Mouse (Mus musculus) intestine, embryonic 16.5 days (tissue): ENCODE results near the gene Rabepk. TPM values are rescaled to one million over a fixed set of nuclear protein-coding genes. Genes with fewer than 3 reads are reported as not detected.
A peak's percentile ranks its signal among the peaks of the same experiment; 100 is the strongest.

Source experiments
- ATAC-seq: fragments of 200-750 bp; cut with Nextera tagmentation; 2 replicates; pipeline ENCODE4 v1.8.0; 2017; ENCODE audit warnings: moderate TSS enrichment, moderate library complexity
- H3K27ac ChIP-seq: fragments of 300-500 bp; sonication (generic); 2 replicates; pipeline ENCODE4 v1.5.1; 2014; ENCODE audit warnings: mild to moderate bottlenecking, low read length
- H3K27me3 ChIP-seq: fragments of 300-500 bp; sonication (generic); replicated peaks from 2 replicates; pipeline ENCODE4 v1.6.1; 2014; ENCODE audit warnings: low read length, control low read depth, mixed read lengths; ENCODE audit not compliant: control insufficient read depth, insufficient read depth
- H3K36me3 ChIP-seq: fragments of 300-500 bp; sonication (generic); 2 replicates; pipeline ENCODE4 v1.6.1; 2014; ENCODE audit warnings: low read length, control low read depth; ENCODE audit not compliant: control insufficient read depth, insufficient read depth
- H3K4me1 ChIP-seq: fragments of 300-500 bp; sonication (generic); 2 replicates; pipeline ENCODE4 v1.6.1; 2014; ENCODE audit warnings: low read length, control low read depth, mixed read lengths; ENCODE audit not compliant: control insufficient read depth, insufficient read depth
- H3K4me2 ChIP-seq: fragments of 300-500 bp; sonication (generic); 2 replicates; pipeline ENCODE4 v1.6.1; 2014; ENCODE audit warnings: low read depth, low read length, control low read depth
- H3K4me3 ChIP-seq: fragments of 300-500 bp; sonication (generic); 2 replicates; pipeline ENCODE4 v1.5.1; 2014; ENCODE audit warnings: mild to moderate bottlenecking, low read length
- H3K9ac ChIP-seq: fragments of 300-500 bp; sonication (generic); 2 replicates; pipeline ENCODE4 v1.6.1; 2014; ENCODE audit warnings: low read depth, low read length
- H3K9me3 ChIP-seq: fragments of 300-500 bp; sonication (generic); 2 replicates; pipeline ENCODE4 v1.6.1; 2016; ENCODE audit warnings: low read length, control low read depth; ENCODE audit not compliant: control insufficient read depth
- WGBS: fragments of 180-500 bp; shearing (Covaris S2); extraction: QIAGEN DNeasy Blood & Tissue Kit; methylation state at CpG from one replicate; pipeline ENCODE4 v1.1.7; 2014; 5-methylcytosine and 5-hydroxymethylcytosine counted together
- polyA plus RNA-seq: library from polyadenylated mRNA; unstranded; fragments of >200 nt; fragmentation: Nextera tagmentation; extraction: Ambion mirVana; gene quantifications from 2 replicates; pipeline ENCODE4 v1.2.1, GENCODE M21; 2015

Rabepk gene
- polyA plus RNA-seq, 1 experiment from 2014 or later = 47.0 TPM

- H3K36me3 ChIP-seq = no peaks in the 10 kb centered on the region
Observed at GRCm38 (mm10) chr2:34754551-34755358, 45.0 kb downstream of the Rabepk start, which contains the start of gene Gapvd1. Gene Gapvd1 (minus strand): TSS chr2:34755232.

GRCm38 (mm10) chr2:34753811-34754550 is 45.7 kb downstream of the Rabepk start:
- Histone ChIP-seq H3K36me3 (no peaks in the 10 kb centered on the region), H3K27me3 (no peaks in the 10 kb centered on the region), H3K4me2 (peak overlapping the region; percentile 61), H3K9ac (peak overlapping the region; percentile 96), H3K27ac (peak overlapping the region; percentile 88), H3K9me3 (no peaks in the 10 kb centered on the region), H3K4me1 (peaks cover 16% of the 10 kb centered on the region), H3K4me3 (peak overlapping the region; percentile 93)
- ATAC-seq = peak; percentile 97
- under 1% methylated on average over 102 of the region's 106 CpGs for WGBS

More at GRCm38 (mm10) chr2:34754551-34755358, 45.0 kb downstream of the Rabepk start, which contains the start of gene Gapvd1:
- H3K27ac ChIP-seq = peak within 1 kb of the TSS; percentile 88
- peak within 1 kb of the TSS; percentile 61 for H3K4me2 ChIP-seq
- peak within 1 kb of the TSS; percentile 93 for H3K4me3 ChIP-seq
- WGBS = 1% methylated on average over 14 of the region's 14 CpGs
- no peaks in the 10 kb centered on the region for H3K27me3 ChIP-seq
- H3K4me1 ChIP-seq = peaks cover 16% of the 10 kb centered on the region
- no peaks in the 10 kb centered on the region for H3K9me3 ChIP-seq
- peak within 1 kb of the TSS; percentile 96 for H3K9ac ChIP-seq
- peak; percentile 26 for ATAC-seq

GRCm38 (mm10) chr2:34750245-34750644 is 49.5 kb downstream of the Rabepk start:
- no peak for ATAC-seq
- H3K4me3 ChIP-seq = no peak overlapping the region
- no peaks in the 10 kb centered on the region for H3K9me3 ChIP-seq
- H3K27me3 ChIP-seq = no peaks in the 10 kb centered on the region
- H3K9ac ChIP-seq = no peak overlapping the region
- WGBS = 77% methylated on average over 2 of the region's 2 CpGs
- H3K36me3 ChIP-seq = no peaks in the 10 kb centered on the region
- no peak overlapping the region for H3K27ac ChIP-seq
- no peak overlapping the region for H3K4me2 ChIP-seq
- peaks cover 15% of the 10 kb centered on the region for H3K4me1 ChIP-seq

- Histone ChIP-seq H3K9ac (no peak overlapping the region), H3K36me3 (no peaks in the 10 kb centered on the region), H3K4me2 (no peak overlapping the region), H3K4me1 (peaks cover 12% of the 10 kb centered on the region), H3K9me3 (no peaks in the 10 kb centered on the region), H3K27ac (no peak overlapping the region), H3K4me3 (no peak overlapping the region), H3K27me3 (no peaks in the 10 kb centered on the region)
- 74% methylated on average over 4 of the region's 4 CpGs for WGBS
- no peak for ATAC-seq
Observed at GRCm38 (mm10) chr2:34748479-34748878, 51.2 kb downstream of the Rabepk start.

- H3K9me3 ChIP-seq = no peaks in the 10 kb centered on the region
- no peak overlapping the region for H3K4me2 ChIP-seq
- WGBS = 91% methylated on average over 2 of the region's 2 CpGs
- H3K27me3 ChIP-seq = no peaks in the 10 kb centered on the region
- no peaks in the 10 kb centered on the region for H3K4me1 ChIP-seq
- no peak overlapping the region for H3K27ac ChIP-seq
- ATAC-seq = no peak
- H3K9ac ChIP-seq = no peak overlapping the region
- no peak overlapping the region for H3K4me3 ChIP-seq
- no peaks in the 10 kb centered on the region for H3K36me3 ChIP-seq
Observed at GRCm38 (mm10) chr2:34745673-34746072, 54.0 kb downstream of the Rabepk start.

DNA sequence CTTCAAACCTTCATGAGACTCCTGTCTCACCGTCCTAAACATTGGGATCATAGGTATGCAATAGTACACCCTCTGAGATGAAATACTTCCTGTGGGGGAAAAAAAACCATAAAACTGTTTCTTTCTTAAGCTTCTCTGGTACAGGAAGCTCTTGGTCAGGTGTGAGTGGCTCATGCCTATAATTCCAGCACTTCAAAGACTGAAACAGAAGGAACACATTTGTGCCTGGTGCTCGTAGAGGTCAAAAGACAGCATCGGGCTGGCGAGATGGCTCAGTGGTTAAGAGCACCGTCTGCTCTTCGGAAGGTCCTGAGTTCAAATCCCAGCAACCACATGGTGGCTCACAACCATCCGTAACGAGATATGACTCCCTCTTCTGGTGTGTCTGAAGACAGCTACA is 55.2 kb downstream of the Rabepk start:
- no peak overlapping the region for H3K27ac ChIP-seq
- H3K4me1 ChIP-seq = no peaks in the 10 kb centered on the region
- no peak overlapping the region for H3K4me3 ChIP-seq
- WGBS = 95% methylated on average over 8 of the region's 8 CpGs
- no peak for ATAC-seq
- H3K27me3 ChIP-seq = no peaks in the 10 kb centered on the region
- H3K4me2 ChIP-seq = no peak overlapping the region
- no peaks in the 10 kb centered on the region for H3K36me3 ChIP-seq
- no peak overlapping the region for H3K9ac ChIP-seq
- no peaks in the 10 kb centered on the region for H3K9me3 ChIP-seq

- no peak overlapping the region for H3K9ac ChIP-seq
- no peaks in the 10 kb centered on the region for H3K27me3 ChIP-seq
- ATAC-seq = no peak
- H3K4me2 ChIP-seq = no peak overlapping the region
- 90% methylated on average over 8 of the region's 8 CpGs for WGBS
- no peaks in the 10 kb centered on the region for H3K36me3 ChIP-seq
- H3K27ac ChIP-seq = no peak overlapping the region
- no peaks in the 10 kb centered on the region for H3K4me1 ChIP-seq
- no peaks in the 10 kb centered on the region for H3K9me3 ChIP-seq
- H3K4me3 ChIP-seq = no peak overlapping the region
Observed at GRCm38 (mm10) chr2:34742675-34743074, 57.0 kb downstream of the Rabepk start.

DNA sequence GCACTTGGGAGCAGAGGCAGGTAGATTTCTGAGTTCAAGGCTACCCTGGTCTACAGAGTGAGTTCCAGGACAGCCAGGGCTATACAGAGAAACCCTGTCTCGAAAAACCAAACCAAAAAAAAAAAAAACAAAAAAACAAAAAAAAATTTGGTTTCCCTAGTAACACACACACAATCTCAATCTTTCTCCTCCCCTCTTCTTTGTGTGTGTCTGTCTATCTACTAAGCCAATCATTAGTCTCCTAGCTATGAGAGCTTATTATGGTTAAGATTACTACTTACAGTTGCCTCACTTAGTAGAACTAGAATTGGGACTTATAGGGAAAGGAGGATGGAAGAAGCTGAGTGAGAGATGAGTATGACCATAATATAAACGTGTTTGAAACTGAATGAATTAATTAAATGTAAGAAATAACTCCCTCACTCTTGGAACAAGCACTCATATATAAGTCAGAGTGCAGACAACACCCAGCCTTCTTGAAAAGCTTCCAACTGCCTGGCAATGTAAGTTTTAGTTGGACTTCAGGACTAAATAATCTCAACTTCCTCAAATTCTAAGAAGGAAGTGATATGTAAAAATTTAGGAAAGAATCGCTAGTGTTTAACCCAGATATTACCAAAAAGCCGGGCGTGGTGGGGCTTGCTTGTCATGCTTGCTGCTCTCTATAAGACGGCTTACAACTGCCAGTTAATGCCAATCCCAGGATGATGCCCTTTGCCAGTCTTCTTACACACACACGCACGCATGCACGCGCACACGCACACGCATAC is 58.1 kb downstream of the Rabepk start:
- Histone ChIP-seq H3K27ac (no peak overlapping the region), H3K4me2 (no peak overlapping the region), H3K36me3 (no peaks in the 10 kb centered on the region), H3K9me3 (no peaks in the 10 kb centered on the region), H3K4me1 (no peaks in the 10 kb centered on the region), H3K27me3 (no peaks in the 10 kb centered on the region), H3K9ac (no peak overlapping the region), H3K4me3 (no peak overlapping the region)
- ATAC-seq = no peak
- WGBS = 91% methylated on average over 12 of the region's 12 CpGs
